Mouse (Mus musculus): ENCODE data around the gene Gm14418.
"Not testable (repeated sequence)": the region's sequence is repeated elsewhere in the genome, so short reads cannot be mapped to it uniquely, and the experiment has no call there.

Gm14418 gene

DNA sequence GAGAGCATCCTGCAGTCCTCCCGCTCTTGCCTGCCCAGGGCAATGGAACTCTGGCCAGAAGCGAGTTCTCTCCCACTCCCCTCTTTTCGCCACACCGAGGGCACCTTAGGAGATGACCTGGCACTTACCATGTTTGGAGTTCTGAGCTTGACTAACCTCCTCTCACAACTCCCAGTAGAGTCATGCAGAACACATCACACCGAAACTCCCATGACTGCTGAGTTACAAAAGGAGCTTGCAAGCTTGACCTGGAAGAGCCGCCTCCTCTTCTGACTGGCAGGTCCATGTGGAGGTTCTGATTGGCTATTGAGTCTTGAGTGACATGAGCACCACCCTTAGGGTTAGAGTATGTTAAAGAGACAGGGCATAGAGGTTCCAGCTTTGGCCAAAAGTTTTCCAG, at the start of gene Gm14418:
Gm14418 (minus strand) TSS at position 225 of the 400 bp plus-strand sequence.
- not testable (repeated sequence) for DNase-seq (ENCODE audit: low read depth, low spot score)

Data from A20 (cell line).